ENCODE assay signal across 9 mouse cellular contexts in the genomic region with DNA sequence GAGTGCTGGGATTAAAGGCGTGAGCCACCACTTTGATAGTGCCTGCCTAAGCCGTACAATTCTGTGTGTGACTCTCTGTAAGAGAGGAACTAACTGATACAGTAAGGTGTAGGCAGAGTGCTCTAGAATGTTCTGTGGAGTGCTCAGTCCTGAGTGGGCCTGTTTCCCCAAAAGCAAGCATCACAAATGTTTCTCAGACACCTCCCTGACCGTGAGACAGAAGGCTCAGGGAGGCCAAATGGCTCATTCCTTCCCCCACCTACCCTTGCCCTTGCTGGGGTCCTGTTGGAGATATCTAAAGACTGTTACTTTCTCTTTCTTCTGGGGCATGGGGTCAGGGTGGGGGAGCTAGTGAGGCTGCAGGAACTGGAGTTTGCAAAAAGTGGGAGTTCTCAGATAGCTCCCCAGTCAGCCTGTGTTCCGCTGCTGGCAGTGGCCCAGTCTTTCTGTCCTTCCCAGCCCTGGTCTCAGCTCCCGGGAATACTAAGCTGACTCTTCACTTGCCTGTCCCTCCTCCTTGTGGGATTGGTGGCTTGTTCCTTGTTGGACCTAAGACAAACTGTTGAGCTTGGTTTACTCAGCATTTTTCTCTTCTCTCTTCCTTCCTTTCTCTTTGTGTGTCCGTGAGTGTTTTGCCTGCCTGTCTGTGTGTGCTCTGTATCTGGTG. TPM values are rescaled to one million over a fixed set of nuclear protein-coding genes. Genes with fewer than 3 reads are reported as not detected.
DNase-seq lines count a peak whose midpoint lies in the region; ATAC-seq and TF ChIP-seq lines count a peak whose summit lies in the region.
"Had no signal": no experiment of that assay in that cellular context is flagged by ENCODE, and none has a peak within 500 bp of the region (broad histone marks: within the 10 kb centered on the region; RNA-seq: fewer than 3 reads in every experiment).

No protein-coding gene starts in this region.

- H3K9ac ChIP-seq in liver, postnatal 0 days (replicated peaks): no peak overlapping the region
- H3K9ac ChIP-seq in liver, embryonic 12.5 days: no peak overlapping the region
- 0 out of 2 replicates have a peak overlapping the region, but pooled peaks have one; percentile 29 for H3K9ac ChIP-seq in heart, postnatal 0 days (replicated peaks; ENCODE audit: low read depth, low read length)
- H3K9ac ChIP-seq in forebrain, embryonic 12.5 days: no peak overlapping the region
- H3K9ac ChIP-seq: embryonic facial prominence, embryonic 13.5 days had no signal

- no peaks in the 10 kb centered on the region for H3K9me3 ChIP-seq in liver, postnatal 0 days (ENCODE audit: low read length)
- H3K9me3 ChIP-seq in liver, embryonic 12.5 days (replicated peaks): no peaks in the 10 kb centered on the region
- H3K9me3 ChIP-seq in heart, embryonic 10.5 days: no peaks in the 10 kb centered on the region
- no peaks in the 10 kb centered on the region; the same call in 1 of the 2 replicates for H3K9me3 ChIP-seq in heart, postnatal 0 days (replicated peaks; ENCODE audit: control insufficient read depth, low read length)
- no peaks in the 10 kb centered on the region for H3K9me3 ChIP-seq in forebrain, embryonic 12.5 days
- H3K9me3 ChIP-seq: embryonic facial prominence, embryonic 13.5 days had no signal

- H3K4me1 ChIP-seq in liver, postnatal 0 days (ENCODE audit: insufficient read depth): peaks cover 9% of the 10 kb centered on the region
- no peaks in the 10 kb centered on the region for H3K4me1 ChIP-seq in liver, embryonic 12.5 days
- peaks cover 9% of the 10 kb centered on the region; the same call in 1 of the 2 replicates for H3K4me1 ChIP-seq in heart, embryonic 10.5 days
- 0 out of 2 replicates have a peak, but pooled peaks cover 3% of the 10 kb centered on the region for H3K4me1 ChIP-seq in heart, postnatal 0 days (ENCODE audit: control insufficient read depth, insufficient read depth)
- H3K4me1 ChIP-seq in forebrain, embryonic 12.5 days: no peaks in the 10 kb centered on the region

- H3K27ac ChIP-seq in liver, postnatal 0 days (ENCODE audit: low read depth): 0 out of 2 replicates have a peak overlapping the region, but pooled peaks have one; percentile 7
- H3K27ac ChIP-seq in liver, embryonic 12.5 days: no peak overlapping the region
- no peak overlapping the region for H3K27ac ChIP-seq in heart, embryonic 10.5 days
- no peak overlapping the region for H3K27ac ChIP-seq in heart, postnatal 0 days (ENCODE audit: low read depth)
- no peak overlapping the region for H3K27ac ChIP-seq in forebrain, embryonic 12.5 days
- H3K27ac ChIP-seq: embryonic facial prominence, embryonic 13.5 days had no signal

- no peak for TF ChIP-seq EP300 in liver, postnatal 0 days (IDR thresholded peaks at IDR 0.05; ENCODE audit: low read depth)
- no peak for TF ChIP-seq EP300 in heart, postnatal 0 days (IDR thresholded peaks at IDR 0.05; ENCODE audit: low read depth)

- no peak for TF ChIP-seq CTCF in liver, postnatal 0 days (IDR thresholded peaks at IDR 0.05; ENCODE audit: low read depth)
- TF ChIP-seq CTCF in heart, postnatal 0 days (IDR thresholded peaks at IDR 0.05; ENCODE audit: low read depth): no peak

- H3K27me3 ChIP-seq in liver, postnatal 0 days (ENCODE audit: insufficient read depth, low read length): no peaks in the 10 kb centered on the region
- H3K27me3 ChIP-seq in liver, embryonic 12.5 days (replicated peaks): no peaks in the 10 kb centered on the region
- no peaks in the 10 kb centered on the region for H3K27me3 ChIP-seq in heart, embryonic 10.5 days (ENCODE audit: insufficient read depth, poor library complexity, severe bottlenecking)
- H3K27me3 ChIP-seq in heart, postnatal 0 days (ENCODE audit: control insufficient read depth, insufficient read depth, low read length): no peaks in the 10 kb centered on the region
- H3K27me3 ChIP-seq in forebrain, embryonic 12.5 days: no peaks in the 10 kb centered on the region
- H3K27me3 ChIP-seq: embryonic facial prominence, embryonic 13.5 days had no signal

- H3K36me3 ChIP-seq in liver, postnatal 0 days (replicated peaks; ENCODE audit: insufficient read depth, low read length): no peaks in the 10 kb centered on the region
- H3K36me3 ChIP-seq in liver, embryonic 12.5 days: no peaks in the 10 kb centered on the region
- H3K36me3 ChIP-seq in heart, embryonic 10.5 days: peaks cover 6% of the 10 kb centered on the region; the same call in 1 of the 2 replicates
- H3K36me3 ChIP-seq in heart, postnatal 0 days (replicated peaks; ENCODE audit: control insufficient read depth, insufficient read depth, low read length): no peaks in the 10 kb centered on the region
- 0 out of 2 replicates have a peak, but pooled peaks cover 4% of the 10 kb centered on the region for H3K36me3 ChIP-seq in forebrain, embryonic 12.5 days (replicated peaks)

- WGBS in liver, postnatal 0 days (ENCODE audit: insufficient replicate concordance): 56% methylated on average over 6 of the region's 6 CpGs
- 48% methylated on average over 6 of the region's 6 CpGs for WGBS in liver, embryonic 12.5 days (ENCODE audit: insufficient replicate concordance)
- 55% methylated on average over 6 of the region's 6 CpGs for WGBS in heart, embryonic 10.5 days
- 54% methylated on average over 6 of the region's 6 CpGs for WGBS in heart, postnatal 0 days
- 90% methylated on average over 6 of the region's 6 CpGs for whole genome bisulfite sequencing in forebrain, embryonic 12.5 days

- no peak for ATAC-seq in liver, postnatal 0 days
- ATAC-seq in liver, embryonic 12.5 days: no peak
- ATAC-seq in heart, postnatal 0 days (ENCODE audit: insufficient read depth, low read depth): no peak; the same call in 1 of the 2 replicates
- no peak for ATAC-seq in forebrain, embryonic 12.5 days (ENCODE audit: low FRiP score)

- H3K4me3 ChIP-seq in liver, postnatal 0 days (ENCODE audit: low read depth, low read length): no peak overlapping the region
- no peak overlapping the region for H3K4me3 ChIP-seq in liver, embryonic 12.5 days
- no peak overlapping the region for H3K4me3 ChIP-seq in heart, embryonic 10.5 days
- no peak overlapping the region for H3K4me3 ChIP-seq in heart, postnatal 0 days (ENCODE audit: low read depth, low read length)
- H3K4me3 ChIP-seq in forebrain, embryonic 12.5 days (replicated peaks): no peak overlapping the region
- H3K4me3 ChIP-seq: embryonic facial prominence, embryonic 13.5 days had no signal

- H3K4me2 ChIP-seq in liver, postnatal 0 days (ENCODE audit: low read depth, low read length): no peak overlapping the region
- no peak overlapping the region for H3K4me2 ChIP-seq in liver, embryonic 12.5 days
- H3K4me2 ChIP-seq in heart, postnatal 0 days (ENCODE audit: low read depth, low read length): no peak overlapping the region
- no peak overlapping the region for H3K4me2 ChIP-seq in forebrain, embryonic 12.5 days
- H3K4me2 ChIP-seq: embryonic facial prominence, embryonic 13.5 days had no signal

- no peak for DNase-seq in liver, postnatal 0 days
- peak; percentile 56 for DNase-seq in heart, embryonic 10.5 days (ENCODE audit: low spot score)
- peak; percentile 40 for DNase-seq in heart, postnatal 0 days (ENCODE audit: low spot score)
- DNase-seq in kidney, postnatal 36 days: peak; percentile 58 to 80
- no peak for DNase-seq in right cerebral cortex, postnatal 25 days
- DNase-seq: thymus, postnatal 36 days had no signal

RNA-seq across cellular contexts. Expression of a gene that starts 55.8 kb away (rescaled TPM):
- polyA plus RNA-seq in liver, postnatal 0 days (2015; fragmentation: Nextera tagmentation; extraction: Ambion mirVana): 4.5 and 7.4 TPM in 2 replicates
- polyA plus RNA-seq in liver, embryonic 12.5 days (2016; fragmentation: Nextera tagmentation; extraction: Ambion mirVana): 4.4 and 5.8 TPM in 2 replicates
- polyA plus RNA-seq in heart, embryonic 10.5 days (2016; fragmentation: Nextera tagmentation; extraction: Ambion mirVana): 9.5 and 18.1 TPM in 2 replicates
- total RNA-seq in heart, postnatal 0 days (2014; rRNA removed; ENCODE audit: low replicate concordance): 5.9 and 7.5 TPM in 2 replicates
- 3.9 and 4.2 TPM in 2 replicates for polyA plus RNA-seq in heart, postnatal 0 days (2015; fragmentation: Nextera tagmentation; extraction: Ambion mirVana)
- polyA plus RNA-seq in forebrain, embryonic 12.5 days (2016; fragmentation: Nextera tagmentation; extraction: Ambion mirVana): 32.4 and 34.2 TPM in 2 replicates

Comparison
In these comparisons a context has a peak if more than half of its experiments do, and no peak if none do; other contexts are left out.
1. DNase-seq: peak in heart, embryonic 10.5 days (single experiment), heart, postnatal 0 days (single experiment) and kidney, postnatal 36 days (2 of 2); none in liver, postnatal 0 days (single experiment) and right cerebral cortex, postnatal 25 days (single experiment).